Mouse (Mus musculus) telencephalon, adult 2 months (tissue): Measurements from ENCODE around the gene Ndufb4.
A peak's percentile ranks its signal among the peaks of the same experiment; 100 is the strongest.
"Not testable (repeated sequence)": the region's sequence is repeated elsewhere in the genome, so short reads cannot be mapped to it uniquely, and the experiment has no call there.

Source experiments
- DNase-seq: peaks from one replicate; pipeline ENCODE4 v3.0.0-alpha.2; 2011; ENCODE audit warnings: low read depth, low spot score

Ndufb4 gene

DNA sequence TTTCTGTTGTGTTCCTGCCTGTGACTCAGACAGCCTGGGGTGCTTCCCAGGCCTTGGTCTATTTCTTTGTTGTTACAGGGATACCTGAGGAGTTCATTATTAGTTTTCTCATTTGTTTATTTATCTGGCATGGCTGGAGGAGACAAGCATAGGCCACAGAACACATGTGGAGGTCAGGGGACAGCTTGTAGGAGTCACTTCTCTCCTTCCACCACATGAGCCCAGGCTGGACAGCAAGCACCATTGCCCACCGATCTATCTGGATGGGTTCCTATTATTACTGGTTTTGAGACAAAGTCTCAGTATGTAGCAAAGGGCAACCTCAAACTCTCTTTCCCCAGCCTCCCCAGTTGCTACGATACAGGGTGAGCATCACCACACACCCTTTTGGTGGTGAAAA is 26.0 kb upstream of the Ndufb4 start:
- no peak for DNase-seq

DNA sequence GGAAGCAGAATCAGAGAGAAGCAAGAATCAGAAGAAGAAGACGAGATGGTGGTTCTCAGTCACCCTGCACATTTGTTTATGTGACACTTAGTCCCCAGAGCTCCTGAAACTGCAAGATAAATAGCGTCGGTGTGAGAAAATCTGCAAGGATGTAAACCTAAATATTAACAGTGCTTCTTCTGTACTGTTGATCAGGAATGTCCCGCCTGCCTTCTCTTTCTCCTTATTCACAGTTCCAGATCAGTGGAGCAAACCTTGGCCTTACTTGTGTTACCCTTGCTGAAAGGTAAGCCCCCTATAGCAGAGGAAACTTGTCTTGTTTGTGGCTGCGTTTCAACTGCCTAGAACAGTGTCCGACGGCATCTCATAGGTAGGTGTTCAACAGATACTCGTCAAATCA is 23.3 kb upstream of the Ndufb4 start:
- no peak for DNase-seq

DNA sequence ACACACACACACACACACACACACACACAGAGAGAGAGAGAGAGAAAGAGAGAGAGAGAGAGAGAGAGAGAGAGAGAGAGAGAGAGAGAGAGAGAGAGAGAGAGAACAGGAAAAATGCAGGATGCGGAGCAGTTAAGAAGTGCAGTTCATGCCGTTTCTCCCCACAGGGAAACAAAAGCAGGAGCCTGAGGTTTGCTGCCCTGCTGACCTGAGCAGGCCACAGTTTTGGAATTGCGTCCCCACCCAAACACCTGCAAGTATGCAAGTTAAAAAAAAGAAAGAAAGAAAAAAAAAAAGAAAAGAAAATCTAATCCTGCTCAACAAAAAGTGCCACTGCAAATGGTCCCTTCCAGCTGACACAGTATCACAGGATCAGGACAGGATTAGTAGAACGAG is 22.4 kb upstream of the Ndufb4 start:
- no peak for DNase-seq

DNA sequence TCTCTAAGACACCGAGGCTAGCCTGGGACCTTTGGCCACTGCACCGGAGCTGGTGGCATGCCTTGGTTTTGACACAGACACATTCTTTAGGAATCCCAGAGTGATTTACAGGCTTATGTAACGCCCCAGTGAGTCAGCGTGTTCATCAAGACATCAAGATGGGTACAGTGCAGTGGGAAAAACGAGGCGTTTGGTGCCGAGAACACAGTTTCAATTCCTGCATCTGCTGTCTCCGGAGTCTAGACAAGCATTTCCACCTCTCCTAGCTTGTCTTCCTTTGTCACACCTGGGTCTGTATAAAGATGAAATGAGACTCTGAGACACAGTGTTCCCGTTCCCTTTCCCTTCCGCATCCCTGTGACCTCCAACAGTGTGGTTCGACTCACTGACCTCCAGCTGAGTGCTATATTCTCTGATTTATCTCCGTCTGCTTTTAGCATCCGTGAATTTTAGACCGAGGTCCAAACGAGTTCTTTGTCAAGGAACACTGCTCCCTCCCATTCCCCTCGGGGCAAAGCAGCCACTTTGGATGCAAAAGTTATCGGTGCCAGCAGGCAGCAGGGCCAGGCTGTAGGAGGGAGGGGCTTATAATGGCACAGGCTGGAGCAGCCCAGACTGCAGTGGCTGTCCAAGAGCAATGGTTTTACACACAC is 21.9 kb upstream of the Ndufb4 start:
- peak; percentile 83 for DNase-seq

DNA sequence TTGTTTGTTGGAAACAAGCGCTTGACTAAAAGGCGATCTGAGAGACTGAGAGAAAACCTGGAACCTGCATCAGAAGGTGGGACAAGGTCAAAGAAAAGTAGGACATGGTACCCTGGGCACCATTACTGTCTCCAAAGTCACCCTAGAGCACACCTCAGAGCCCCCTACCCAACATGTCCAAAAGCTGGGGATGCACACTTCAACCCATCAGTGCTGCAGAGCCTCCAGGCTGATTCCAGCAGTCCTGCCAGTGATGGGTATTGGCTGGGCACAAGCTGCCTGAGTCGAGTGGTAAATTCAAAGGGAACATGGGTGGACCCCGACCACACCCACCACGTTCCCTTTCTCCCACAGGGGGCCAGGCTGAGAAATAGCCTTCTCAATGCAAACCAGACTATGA is 21.1 kb upstream of the Ndufb4 start:
- no peak for DNase-seq

DNA sequence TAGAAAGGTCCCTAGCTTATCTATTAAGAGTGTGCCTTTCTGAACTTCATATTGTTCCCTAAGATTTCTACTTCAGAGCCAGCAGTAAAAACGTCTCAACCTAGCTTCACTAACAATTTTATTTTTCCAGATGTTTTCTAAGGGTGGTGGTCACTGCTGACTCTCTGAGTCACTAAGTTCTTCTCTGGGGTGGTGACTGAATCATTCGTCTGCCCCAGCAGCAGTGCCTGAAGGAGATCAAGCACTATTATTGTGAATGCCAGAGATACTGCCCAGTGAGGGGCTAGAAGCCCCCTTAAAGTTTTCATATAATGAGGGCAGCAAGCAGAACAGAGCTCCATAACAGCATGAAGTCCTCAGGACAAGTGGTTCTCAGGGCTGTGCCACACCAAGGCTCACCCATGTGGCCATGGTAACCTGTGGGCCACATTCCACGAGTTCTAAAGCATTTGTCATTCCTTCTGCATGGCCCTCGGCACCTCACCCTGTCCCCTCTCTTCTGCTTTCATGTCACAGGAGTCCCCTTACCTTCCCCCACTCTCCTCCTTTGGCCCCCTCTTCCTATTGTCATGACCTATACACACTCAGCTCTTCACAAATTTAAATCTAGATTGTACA is 16.5 kb upstream of the Ndufb4 start:
- DNase-seq = no peak

DNA sequence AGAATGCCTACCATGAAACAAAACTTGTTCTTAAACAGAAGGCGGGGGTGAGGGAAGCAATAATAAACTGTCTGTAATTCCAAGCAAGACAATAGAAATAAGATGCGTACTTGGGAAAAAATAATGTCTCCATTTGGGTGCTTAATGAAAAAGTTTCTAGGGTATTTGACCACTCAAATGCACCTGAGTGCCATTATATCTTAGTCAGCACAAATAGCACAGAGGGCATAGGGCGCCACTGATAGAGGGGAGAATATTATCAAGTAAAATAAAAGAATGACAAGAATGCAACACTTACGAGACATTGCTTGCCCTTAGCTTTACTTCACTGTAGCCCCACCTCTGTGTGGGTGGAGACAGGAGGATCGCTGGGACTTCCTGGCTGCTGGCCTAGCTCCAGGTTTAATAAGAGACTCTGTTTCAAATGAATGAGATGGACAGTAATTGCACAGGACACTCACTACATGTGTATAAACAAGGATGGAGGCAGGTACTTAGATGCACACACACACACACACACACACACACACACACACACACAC is 11.2 kb upstream of the Ndufb4 start:
- DNase-seq = no peak

DNA sequence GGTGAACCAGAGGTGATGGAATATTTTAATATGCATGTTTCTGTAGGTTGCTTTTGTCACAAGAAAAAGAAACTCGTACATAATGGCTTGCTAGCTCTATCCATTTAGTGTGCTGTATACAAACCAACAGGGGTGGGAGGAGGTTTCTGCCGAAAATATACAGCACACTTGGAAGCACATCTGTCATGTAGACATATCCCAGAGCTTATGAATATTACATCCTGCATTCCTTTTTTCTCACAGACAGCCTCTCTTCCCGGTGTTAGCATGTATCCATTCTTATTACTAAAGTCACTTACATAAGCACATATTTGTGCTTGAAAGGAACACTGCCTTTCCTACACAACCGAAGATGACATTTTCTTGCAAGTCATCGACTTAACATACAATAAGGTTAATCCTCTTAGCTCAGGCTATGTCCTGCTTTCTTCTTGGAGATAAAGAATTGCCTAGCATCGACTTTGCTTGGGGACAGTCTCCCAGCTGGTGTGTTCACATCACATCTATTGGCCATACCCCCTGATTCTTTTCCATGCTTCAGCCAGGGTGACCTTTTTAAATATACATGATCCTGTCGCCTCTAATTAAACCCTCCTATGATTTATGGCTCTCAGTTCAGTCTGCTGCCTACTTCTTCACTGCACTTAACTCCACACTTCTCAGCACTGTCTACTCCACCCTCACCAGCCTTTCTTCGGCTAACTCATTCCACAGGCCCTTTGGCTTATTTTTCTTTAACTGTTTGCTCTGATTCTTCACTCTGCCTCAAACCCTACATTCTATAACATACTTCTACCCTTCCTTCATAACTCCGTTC is 9.6 kb upstream of the Ndufb4 start:
- DNase-seq = no peak

DNA sequence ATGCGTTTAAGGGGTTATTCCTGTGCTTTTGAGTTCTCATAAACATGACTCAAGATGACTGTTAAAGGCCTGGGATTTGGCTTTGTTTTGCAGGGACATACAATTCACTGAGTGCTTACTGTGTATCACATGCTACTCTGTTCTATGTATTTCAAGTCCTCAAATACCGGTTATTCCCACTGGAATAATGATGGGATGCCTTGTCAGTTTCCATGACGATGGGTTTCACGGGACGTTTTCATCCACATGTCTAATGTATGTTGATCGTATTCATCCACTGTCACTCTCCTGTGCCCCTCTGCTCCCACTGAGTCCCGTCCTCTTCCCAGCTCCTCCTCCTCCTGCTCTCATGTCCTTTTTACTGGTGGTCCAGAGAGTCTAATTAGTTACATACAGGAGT is 2.5 kb upstream of the Ndufb4 start:
- no peak for DNase-seq

DNA sequence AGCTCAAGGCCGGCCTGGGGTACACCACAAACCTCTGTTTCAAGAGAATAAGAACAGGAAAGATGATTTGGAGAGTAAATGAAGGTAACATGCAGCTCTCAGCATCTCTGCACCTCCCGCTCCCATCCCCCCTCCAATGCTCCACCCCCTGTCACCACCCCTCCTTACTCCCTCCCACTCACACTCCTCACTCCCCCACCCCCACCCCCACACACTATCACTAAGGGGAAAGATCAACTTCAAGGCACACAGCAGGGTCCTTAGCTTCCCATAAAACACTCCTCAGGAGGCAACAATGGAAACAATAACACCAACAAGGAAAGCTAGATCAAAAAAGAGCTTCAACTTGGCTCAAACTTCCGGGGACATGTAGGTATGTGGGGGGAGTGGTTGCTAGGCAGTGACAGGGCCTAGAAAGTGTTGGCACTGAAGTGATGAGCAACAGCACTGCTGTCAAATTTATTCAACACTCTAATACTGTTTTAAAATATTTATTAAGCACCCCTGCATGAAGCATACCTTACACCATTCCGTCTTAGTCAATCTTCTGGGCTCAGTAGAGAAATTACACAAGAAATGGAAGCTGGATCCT is 1.6 kb upstream of the Ndufb4 start:
- no peak for DNase-seq

DNA sequence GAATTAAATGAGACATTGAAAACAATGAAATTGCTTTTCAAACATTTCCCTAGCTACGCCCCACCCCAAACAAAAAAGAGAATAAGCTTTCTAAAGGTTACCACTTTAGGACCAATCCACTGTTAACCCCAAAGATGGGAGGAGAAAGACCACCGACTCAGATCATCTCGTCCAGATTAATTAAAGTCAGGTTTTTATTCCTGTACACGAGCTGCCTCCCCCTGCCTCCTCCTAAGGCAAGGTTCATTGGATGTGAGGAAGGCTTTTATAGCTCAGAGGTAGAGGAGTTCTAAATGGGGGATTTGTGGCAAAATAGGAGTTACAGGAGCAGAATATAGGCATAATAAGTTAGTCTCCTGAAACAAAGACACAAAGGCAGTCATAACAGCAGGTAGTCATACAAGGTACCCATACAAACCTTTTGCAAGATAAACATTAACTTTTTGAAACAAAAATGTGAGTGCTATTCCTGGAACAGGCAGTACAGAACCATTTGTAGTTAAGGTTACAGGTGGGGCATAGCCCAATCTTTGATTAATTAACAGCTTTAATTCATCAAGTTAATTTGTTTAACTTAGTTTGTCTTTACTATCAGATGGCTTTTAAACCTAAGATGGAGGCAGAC is 690 bp upstream of the Ndufb4 start:
- no peak for DNase-seq

DNA sequence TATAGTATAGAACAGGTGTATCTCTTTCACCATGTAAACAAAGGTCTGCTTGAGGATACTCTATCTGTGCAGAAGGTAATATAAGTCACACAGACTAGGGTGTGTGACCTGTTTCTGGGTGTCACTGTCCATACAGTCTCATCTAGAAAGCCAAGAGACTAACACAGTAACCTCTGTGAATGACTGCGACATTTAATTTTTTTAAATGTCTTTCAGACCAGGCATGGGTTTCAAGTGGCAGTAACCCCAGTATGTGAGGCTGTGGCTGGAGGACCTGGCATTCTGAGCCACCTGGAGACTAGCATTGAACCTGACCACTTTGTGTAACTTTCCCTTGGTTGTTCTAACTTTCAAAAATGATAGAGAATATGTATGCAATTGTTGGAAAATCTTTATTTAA is 1.2 kb downstream of the Ndufb4 start:
- DNase-seq = no peak

DNA sequence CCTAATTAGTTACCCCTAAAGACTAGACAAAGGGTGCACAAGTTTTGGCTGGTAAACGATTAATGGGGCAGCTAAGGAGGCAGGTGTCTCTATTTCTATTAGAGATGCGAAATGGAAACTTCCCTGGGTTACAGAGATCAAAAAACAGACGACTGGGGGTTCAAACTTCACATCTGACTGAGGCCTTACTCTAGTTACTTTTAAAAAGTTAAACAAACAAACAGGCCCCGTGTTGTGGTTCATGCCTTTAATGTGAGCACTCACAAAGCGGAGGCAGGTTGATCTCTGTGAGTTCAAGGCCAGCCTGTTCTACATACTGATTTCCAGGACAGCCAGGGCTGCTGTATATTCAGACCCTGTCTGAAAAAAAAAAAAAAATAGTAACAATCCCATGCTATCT is 1.6 kb downstream of the Ndufb4 start:
- no peak for DNase-seq

DNA sequence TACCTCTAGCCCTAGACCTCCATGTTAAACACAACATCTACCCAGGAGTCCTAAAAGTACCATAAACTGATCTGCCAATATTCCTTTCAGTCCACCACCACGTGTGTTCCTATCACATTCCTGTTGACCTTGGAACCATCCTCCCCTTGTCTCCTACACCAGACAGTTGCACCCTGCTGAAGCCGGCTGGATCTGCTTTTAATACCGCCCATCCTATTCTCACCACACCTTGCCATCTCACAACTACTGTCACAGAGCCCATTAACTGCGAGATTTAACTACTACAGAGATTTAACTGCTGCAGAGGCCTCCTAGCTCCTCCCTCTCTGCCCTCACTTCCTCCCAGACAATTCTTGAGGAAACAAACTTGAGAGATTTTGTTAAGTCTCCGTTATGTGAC is 2.8 kb downstream of the Ndufb4 start:
- DNase-seq = no peak

DNA sequence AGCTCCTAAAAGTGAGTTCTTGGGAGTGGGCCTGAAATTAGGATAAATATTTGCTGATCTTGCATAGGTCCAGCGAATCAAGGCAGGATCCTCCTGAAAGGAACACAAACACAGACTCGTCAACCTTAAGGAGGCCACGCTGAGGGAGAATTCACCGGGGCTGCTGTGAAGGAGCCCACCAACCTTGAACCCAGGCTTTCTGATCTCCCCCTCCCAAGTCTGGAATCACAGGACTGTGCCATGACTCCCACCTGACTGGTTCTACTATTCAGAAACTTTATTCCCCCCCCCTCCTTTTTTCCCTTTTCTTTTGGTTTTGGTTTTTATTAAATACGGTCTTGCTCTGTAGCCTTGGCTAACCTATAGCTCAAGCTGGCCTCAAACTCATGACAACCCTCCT is 5.2 kb downstream of the Ndufb4 start:
- no peak for DNase-seq

DNA sequence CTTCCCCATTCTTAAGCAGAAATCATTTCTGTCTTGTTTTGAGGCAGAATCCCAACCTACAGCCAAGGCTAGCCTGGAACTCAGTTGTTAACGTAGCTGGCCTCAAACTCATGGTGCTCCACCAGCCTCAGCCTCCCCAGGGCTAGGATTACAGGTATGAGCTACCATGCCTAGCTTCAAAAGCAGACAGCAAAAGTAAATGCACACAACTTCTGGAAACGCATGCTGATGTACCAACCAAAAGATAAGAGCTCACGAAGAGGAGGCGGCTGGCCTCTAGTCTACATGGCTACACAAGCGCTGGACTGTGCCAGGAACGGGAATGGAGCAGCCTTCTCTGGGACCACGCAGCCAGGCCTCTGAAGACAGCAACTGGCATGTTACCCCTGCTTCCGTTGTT is 6.3 kb downstream of the Ndufb4 start:
- no peak for DNase-seq

DNA sequence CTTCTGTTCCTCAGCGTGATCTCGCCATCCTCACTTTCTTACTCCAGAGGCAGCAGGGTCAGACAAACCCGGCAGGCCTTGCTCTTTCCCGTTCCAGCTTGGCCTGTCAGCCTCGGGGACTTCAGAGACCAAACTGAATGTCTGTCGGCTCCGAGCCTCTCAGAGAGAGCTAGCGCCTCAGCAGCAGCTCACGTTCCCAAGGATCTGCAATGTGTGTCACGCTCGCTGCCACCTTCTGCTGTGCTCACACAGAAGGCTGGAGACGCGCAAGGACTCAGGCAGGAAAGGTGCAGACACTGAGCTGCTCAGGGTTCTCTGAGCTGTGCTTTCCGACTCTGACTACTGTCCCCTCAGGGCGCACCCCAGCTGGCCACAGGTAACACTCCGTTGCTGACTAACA is 7.2 kb downstream of the Ndufb4 start:
- DNase-seq = no peak

DNA sequence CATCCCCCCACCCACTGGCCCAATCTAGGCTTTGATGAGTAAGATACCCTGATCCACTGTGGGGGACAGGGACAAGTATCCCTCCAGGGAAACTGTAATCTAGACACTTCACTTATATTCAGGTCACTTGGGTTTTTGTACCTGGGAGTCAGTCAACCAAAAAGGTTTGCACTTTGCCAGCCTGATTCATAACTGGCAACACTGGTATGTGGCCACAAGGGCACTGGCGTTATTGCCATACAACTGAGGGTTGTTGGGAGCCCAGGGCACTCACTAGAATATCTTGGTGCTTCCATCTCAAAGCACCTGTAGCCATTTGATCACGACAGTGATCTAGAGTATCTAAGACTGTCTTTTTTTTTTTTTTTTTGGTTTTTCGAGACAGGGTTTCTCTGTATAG is 8.5 kb downstream of the Ndufb4 start:
- no peak for DNase-seq

DNA sequence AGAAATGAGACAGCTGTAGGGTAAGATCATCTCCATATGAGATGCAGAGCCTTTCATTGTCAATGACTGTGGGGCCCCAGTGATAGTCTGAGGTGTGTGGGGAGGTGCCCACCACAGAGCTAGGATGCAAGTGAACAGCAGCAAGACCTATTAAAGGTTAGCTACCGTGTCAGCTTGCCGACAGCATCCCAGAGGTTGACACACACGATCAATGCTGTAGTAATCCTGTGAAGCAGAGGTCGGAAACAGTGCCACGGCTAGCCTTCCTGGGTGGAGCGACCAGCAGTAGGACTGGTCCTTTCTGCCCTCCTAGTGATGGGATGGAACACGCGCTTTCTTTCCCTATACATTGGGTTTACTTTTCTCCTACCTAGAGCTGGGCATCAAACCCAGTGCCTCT is 9.0 kb downstream of the Ndufb4 start:
- DNase-seq = no peak

DNA sequence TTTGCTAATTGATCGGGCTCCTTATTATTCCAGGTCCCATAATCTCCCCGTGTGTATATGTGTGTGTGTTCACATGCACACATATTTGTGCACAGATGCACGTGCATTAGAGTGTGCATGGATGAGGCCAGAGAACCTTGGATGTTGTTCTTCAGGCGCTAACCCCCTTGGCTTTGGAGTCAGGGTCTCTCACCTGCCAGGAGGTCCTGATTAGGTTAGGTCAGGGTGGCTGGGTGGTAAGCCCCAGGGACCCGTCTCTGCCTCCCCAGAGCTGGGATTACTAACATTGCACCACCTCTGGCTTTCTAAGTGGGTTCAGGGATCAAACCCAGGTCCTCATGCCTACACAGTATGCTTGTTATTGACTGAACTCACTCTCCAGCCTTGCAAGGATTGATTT is 9.8 kb downstream of the Ndufb4 start:
- DNase-seq = no peak

DNA sequence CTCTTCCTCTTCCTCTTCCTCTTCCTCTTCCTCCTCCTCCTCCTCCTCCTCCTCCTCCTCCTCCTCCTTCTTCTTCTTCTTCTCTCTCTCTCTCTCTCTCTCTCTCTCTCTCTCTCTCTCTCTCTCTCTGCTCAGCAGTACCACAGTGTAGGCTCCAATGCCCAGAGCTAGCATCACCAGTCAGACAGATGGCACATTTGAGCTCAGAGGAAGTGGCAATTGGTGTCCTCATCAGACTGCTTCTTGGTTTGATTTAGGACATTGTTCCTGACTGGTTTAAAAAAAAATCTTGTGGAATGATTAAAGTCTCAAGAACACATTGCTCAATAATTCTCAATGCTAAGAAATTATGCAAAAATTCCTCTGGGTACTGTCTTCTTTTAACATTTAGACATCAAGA is 13.7 kb downstream of the Ndufb4 start:
- DNase-seq = not testable (repeated sequence)

DNA sequence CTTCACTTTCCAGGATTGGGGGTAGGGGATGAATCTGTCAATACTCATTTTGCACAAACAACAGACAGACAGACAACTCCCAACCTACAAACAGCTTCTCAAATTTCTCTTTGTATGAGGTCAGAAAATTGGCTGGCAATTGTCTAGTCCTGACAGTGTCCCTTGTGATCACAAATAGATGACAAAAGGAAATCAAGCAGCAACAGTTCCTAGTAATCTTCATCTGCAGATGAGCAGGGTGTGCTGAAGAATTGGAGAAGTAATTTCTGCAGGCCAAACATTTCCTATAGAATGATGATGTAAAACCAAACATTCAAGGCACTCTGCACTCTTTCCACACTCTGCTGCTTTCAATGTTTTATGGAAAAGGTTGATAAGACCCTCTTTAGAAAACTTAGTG is 16.5 kb downstream of the Ndufb4 start:
- no peak for DNase-seq
